Mouse (Mus musculus) ES-E14 (cell line): ENCODE measurements at regions not wholly inside any gene's neighbourhood (a gene's known extent, or its start where the extent isn't known, plus 50 kb on each side); places are given as distances from the start of the nearest gene placed in this dataset.

Experiments used
- DNase-seq: peaks from one replicate; pipeline ENCODE4 v3.0.0-alpha.2; 2013; ENCODE audit warnings: low read depth, low spot score
- H3K27ac ChIP-seq: 2 replicates; pipeline ENCODE4 v1.5.1; 2012; ENCODE audit warnings: low read depth, mild to moderate bottlenecking, low read length, moderate library complexity, mixed read lengths; ENCODE audit not compliant: poor library complexity, insufficient read depth, severe bottlenecking
- H3K36me3 ChIP-seq: 2 replicates; pipeline ENCODE4 v1.6.1; 2012; ENCODE audit warnings: mild to moderate bottlenecking, low read length, moderate library complexity, mixed read lengths; ENCODE audit not compliant: control insufficient read depth, poor library complexity, insufficient read depth, severe bottlenecking
- H3K4me1 ChIP-seq, 2 experiments: fragments of 150-350 bp in 1 of 2; sonication (generic) in 1 of 2; 2 replicates each; pipeline ENCODE4 v1.6.1; 2012; ENCODE audit warnings: low read length in 2 of 2, mild to moderate bottlenecking in 1 of 2, mixed read lengths in 1 of 2; ENCODE audit not compliant: control insufficient read depth in 2 of 2, insufficient read depth in 2 of 2, poor library complexity in 1 of 2
- H3K4me3 ChIP-seq, 2 experiments: fragments of 150-350 bp in 1 of 2; sonication (generic) in 1 of 2; 2 replicates each; pipeline ENCODE4 v1.5.1; 2012; ENCODE audit warnings: low read length in 2 of 2, low read depth in 1 of 2, mild to moderate bottlenecking in 1 of 2, mixed read lengths in 1 of 2; ENCODE audit not compliant: insufficient read depth in 1 of 2, poor library complexity in 1 of 2, severe bottlenecking in 1 of 2
- H3K9ac ChIP-seq: 2 replicates; pipeline ENCODE4 v1.6.1; 2012; ENCODE audit warnings: low read depth, mild to moderate bottlenecking, low read length, mixed read lengths; ENCODE audit not compliant: poor library complexity, insufficient read depth, severe bottlenecking
- H3K9me3 ChIP-seq: fragments of 150-350 bp; sonication (generic); 2 replicates; pipeline ENCODE4 v1.6.1; 2012; ENCODE audit warnings: low read depth, mild to moderate bottlenecking, low read length; ENCODE audit not compliant: control insufficient read depth, insufficient read depth
- CHD2 ChIP-seq: IDR thresholded peaks from 2 replicates; pipeline ENCODE4 v1.6.1; 2014; ENCODE audit warnings: mild to moderate bottlenecking, low read depth, low read length, inconsistent platforms
- HCFC1 ChIP-seq: IDR thresholded peaks from 2 replicates; pipeline ENCODE4 v1.6.1; 2012; ENCODE audit warnings: low read length, inconsistent platforms, borderline replicate concordance; ENCODE audit not compliant: insufficient read depth
- MAFK ChIP-seq: IDR thresholded peaks from 2 replicates; pipeline ENCODE4 v1.6.1; 2014; ENCODE audit warnings: mild to moderate bottlenecking, low read depth, low read length, inconsistent platforms; ENCODE audit not compliant: insufficient read depth
- ZC3H11A ChIP-seq: IDR thresholded peaks from 2 replicates; pipeline ENCODE4 v1.6.1; 2012; ENCODE audit warnings: low read depth, mild to moderate bottlenecking, inconsistent platforms, low read length, borderline replicate concordance
- ZNF384 ChIP-seq: IDR thresholded peaks from 2 replicates; pipeline ENCODE4 v1.6.1; 2012; ENCODE audit warnings: low read depth, low read length, inconsistent platforms
- in situ Hi-C, 2 experiments: fragments of 600-800 bp; cut with MboI; formaldehyde crosslinking; loops; one replicate each; pipeline ENCODE4 v1.15.1; 2025; ENCODE audit warnings: low sequenced_read_pairs in 2 of 2, inconsistent platforms in 1 of 2; ENCODE audit not compliant: unreplicated experiment in 2 of 2

DNA sequence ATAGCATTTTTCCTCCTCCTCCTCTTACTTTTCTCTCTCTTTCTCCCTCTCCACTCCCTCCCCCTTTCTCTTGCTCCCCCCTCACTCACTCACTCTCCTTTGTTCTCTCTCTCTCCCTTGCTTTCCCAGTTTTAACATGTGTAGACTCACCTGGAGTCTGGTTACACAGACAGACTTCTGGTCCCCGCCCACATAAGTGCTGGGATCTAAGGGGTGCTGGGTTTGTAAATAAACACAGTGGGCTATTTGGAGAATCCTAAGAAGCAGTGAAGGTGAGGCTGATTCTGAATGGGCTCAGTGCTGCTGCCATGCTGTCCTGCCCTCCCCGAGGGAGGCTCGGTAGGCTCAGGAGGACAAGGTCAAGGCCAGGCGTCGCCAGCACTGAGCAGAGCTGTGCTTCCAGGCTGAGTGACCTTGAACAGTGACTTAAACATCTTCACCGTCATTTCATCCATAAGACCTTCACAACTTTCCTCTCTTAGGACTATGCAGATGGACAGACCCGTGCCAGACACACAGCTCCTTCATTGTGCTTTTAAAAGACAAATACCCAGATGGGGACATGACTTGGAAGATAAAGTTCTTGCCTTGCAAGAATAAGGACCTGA lies 186.7 kb upstream of the Myt1l start:
- Histone ChIP-seq H3K4me1 (no peaks in the 10 kb centered on the region), H3K36me3 (no peaks in the 10 kb centered on the region), H3K27ac (no peak overlapping the region), H3K4me3 (no peak overlapping the region), H3K9ac (no peak overlapping the region), H3K9me3 (no peaks in the 10 kb centered on the region)
- no peak for TF ChIP-seq HCFC1
- no peak for TF ChIP-seq MAFK
- TF ChIP-seq ZNF384 = no peak
- no peak for TF ChIP-seq CHD2
- no peak for TF ChIP-seq ZC3H11A
- no peak for DNase-seq
- in situ Hi-C loops = no loop called here

DNA sequence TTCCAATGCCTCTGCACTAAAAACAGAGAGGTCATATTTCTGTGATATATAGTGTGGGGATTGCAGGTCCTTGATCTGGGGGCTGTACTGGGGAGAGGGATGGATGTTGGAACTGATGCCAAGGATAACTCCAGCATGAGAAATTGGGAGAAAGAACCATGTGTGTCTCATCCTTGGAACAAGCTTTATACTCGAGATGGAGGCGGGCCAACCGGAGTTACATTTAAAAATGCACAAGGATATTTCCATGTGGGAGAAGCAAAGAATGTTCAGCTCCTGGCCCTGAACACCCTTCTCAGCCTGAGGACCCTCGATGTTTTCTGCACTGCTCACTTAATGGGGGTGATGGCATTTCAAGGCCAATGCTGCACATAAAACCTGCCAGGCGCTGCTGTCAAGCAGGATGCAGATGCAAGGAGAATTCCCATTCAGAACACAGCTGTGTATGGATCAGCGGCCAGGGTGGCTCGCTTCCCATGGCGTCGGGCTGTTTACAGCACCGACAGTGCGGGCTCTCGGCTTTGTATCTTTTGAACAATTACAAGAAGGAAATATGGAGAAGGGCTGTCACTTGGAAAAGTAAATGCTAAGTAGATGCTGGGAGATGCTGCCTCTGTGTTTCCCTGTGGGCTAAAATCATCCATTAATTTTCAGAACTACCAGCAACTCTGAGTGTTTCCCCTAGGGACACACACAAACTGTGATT lies 184.9 kb upstream of the Myt1l start:
- no peak for TF ChIP-seq ZC3H11A
- no peak for TF ChIP-seq MAFK
- TF ChIP-seq ZNF384 = no peak
- TF ChIP-seq CHD2 = no peak
- TF ChIP-seq HCFC1 = no peak
- Histone ChIP-seq H3K36me3 (no peaks in the 10 kb centered on the region), H3K4me1 (no peaks in the 10 kb centered on the region), H3K9me3 (no peaks in the 10 kb centered on the region), H3K9ac (no peak overlapping the region), H3K4me3 (no peak overlapping the region), H3K27ac (no peak overlapping the region)
- no peak for DNase-seq
- in situ Hi-C loops = no loop called here

DNA sequence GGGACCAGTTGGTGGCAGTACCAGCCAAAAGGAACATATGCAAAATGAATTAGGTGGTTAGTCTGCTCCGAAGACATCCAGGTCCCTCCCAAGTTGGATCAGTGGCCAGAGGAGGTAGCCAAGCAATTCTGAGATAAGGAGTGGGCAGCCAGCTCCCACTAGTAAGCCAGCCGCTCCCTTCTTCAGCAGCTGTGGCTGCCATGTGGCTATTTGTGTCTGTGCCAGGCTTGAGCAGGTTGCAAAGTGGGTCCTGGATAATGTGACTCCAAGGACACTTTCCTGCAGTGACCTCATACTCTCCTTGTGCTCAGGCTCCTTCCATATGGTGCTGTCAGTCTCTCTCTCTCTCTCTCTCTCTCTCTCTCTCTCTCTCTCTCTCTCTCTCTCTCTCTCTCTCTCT lies 179.5 kb upstream of the Myt1l start:
- Histone ChIP-seq H3K4me3 (no peak overlapping the region), H3K36me3 (no peaks in the 10 kb centered on the region), H3K9me3 (no peaks in the 10 kb centered on the region), H3K4me1 (no peaks in the 10 kb centered on the region), H3K9ac (no peak overlapping the region), H3K27ac (no peak overlapping the region)
- DNase-seq = no peak
- TF ChIP-seq ZNF384 (no peak), HCFC1 (no peak), MAFK (no peak), CHD2 (no peak), ZC3H11A (no peak)
- in situ Hi-C loops = no loop called here

DNA sequence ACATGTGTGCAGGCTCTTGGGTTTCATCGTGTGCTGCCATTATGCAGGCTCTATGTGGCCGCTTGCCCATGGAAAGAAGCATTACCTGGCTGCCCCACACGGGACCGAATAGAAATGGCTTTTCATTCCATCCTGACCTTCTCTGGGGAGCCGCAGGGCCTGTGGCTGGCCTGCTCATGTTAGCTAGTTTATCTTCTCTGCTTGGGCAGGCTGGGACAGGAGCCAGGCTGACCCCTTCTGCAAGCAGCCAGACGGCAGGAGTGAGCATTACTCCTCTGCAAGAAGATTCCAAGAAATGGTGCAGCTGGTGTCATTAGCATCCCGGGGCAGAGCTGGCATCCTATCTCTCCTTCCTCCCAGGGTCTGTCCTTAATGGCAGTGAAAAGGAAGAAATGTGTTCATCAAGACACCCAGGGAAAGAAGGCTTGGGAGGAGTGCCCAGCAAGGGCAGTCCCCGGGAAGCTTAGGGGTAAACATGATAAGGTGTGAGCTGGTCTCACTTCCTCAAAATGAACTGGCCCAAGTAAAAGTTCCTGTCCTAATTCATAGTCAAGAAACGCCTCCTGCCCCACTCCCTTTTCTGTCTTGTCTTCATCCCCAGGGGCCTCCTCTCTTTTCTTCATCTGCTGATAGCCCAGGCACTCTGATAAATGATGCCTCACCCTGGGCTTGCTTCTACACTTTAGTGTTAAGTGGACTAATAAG lies 178.9 kb upstream of the Myt1l start:
- Histone ChIP-seq H3K4me1 (no peaks in the 10 kb centered on the region), H3K9me3 (no peaks in the 10 kb centered on the region), H3K27ac (no peak overlapping the region), H3K4me3 (no peak overlapping the region), H3K9ac (no peak overlapping the region), H3K36me3 (no peaks in the 10 kb centered on the region)
- no peak for TF ChIP-seq HCFC1
- no peak for TF ChIP-seq ZC3H11A
- TF ChIP-seq CHD2 = no peak
- TF ChIP-seq MAFK = no peak
- DNase-seq = no peak
- in situ Hi-C loops = no loop called here
